Mouse (Mus musculus) ES-E14 (cell line): ENCODE results near the gene Calml3. TPM values are rescaled to one million over a fixed set of nuclear protein-coding genes. Genes with fewer than 3 reads are reported as not detected.

Experiments
- DNase-seq: peaks from one replicate; pipeline ENCODE4 v3.0.0-alpha.2; 2013; ENCODE audit warnings: low read depth, low spot score
- H3K27ac ChIP-seq: 2 replicates; pipeline ENCODE4 v1.5.1; 2012; ENCODE audit warnings: low read depth, mild to moderate bottlenecking, low read length, moderate library complexity, mixed read lengths; ENCODE audit not compliant: poor library complexity, insufficient read depth, severe bottlenecking
- H3K36me3 ChIP-seq: 2 replicates; pipeline ENCODE4 v1.6.1; 2012; ENCODE audit warnings: mild to moderate bottlenecking, low read length, moderate library complexity, mixed read lengths; ENCODE audit not compliant: control insufficient read depth, poor library complexity, insufficient read depth, severe bottlenecking
- H3K4me1 ChIP-seq, 2 experiments: fragments of 150-350 bp in 1 of 2; sonication (generic) in 1 of 2; 2 replicates each; pipeline ENCODE4 v1.6.1; 2012; ENCODE audit warnings: low read length in 2 of 2, mild to moderate bottlenecking in 1 of 2, mixed read lengths in 1 of 2; ENCODE audit not compliant: control insufficient read depth in 2 of 2, insufficient read depth in 2 of 2, poor library complexity in 1 of 2
- H3K4me3 ChIP-seq, 2 experiments: fragments of 150-350 bp in 1 of 2; sonication (generic) in 1 of 2; 2 replicates each; pipeline ENCODE4 v1.5.1; 2012; ENCODE audit warnings: low read length in 2 of 2, low read depth in 1 of 2, mild to moderate bottlenecking in 1 of 2, mixed read lengths in 1 of 2; ENCODE audit not compliant: insufficient read depth in 1 of 2, poor library complexity in 1 of 2, severe bottlenecking in 1 of 2
- H3K9ac ChIP-seq: 2 replicates; pipeline ENCODE4 v1.6.1; 2012; ENCODE audit warnings: low read depth, mild to moderate bottlenecking, low read length, mixed read lengths; ENCODE audit not compliant: poor library complexity, insufficient read depth, severe bottlenecking
- H3K9me3 ChIP-seq: fragments of 150-350 bp; sonication (generic); 2 replicates; pipeline ENCODE4 v1.6.1; 2012; ENCODE audit warnings: low read depth, mild to moderate bottlenecking, low read length; ENCODE audit not compliant: control insufficient read depth, insufficient read depth
- CHD2 ChIP-seq: IDR thresholded peaks from 2 replicates; pipeline ENCODE4 v1.6.1; 2014; ENCODE audit warnings: mild to moderate bottlenecking, low read depth, low read length, inconsistent platforms
- HCFC1 ChIP-seq: IDR thresholded peaks from 2 replicates; pipeline ENCODE4 v1.6.1; 2012; ENCODE audit warnings: low read length, inconsistent platforms, borderline replicate concordance; ENCODE audit not compliant: insufficient read depth
- MAFK ChIP-seq: IDR thresholded peaks from 2 replicates; pipeline ENCODE4 v1.6.1; 2014; ENCODE audit warnings: mild to moderate bottlenecking, low read depth, low read length, inconsistent platforms; ENCODE audit not compliant: insufficient read depth
- ZC3H11A ChIP-seq: IDR thresholded peaks from 2 replicates; pipeline ENCODE4 v1.6.1; 2012; ENCODE audit warnings: low read depth, mild to moderate bottlenecking, inconsistent platforms, low read length, borderline replicate concordance
- ZNF384 ChIP-seq: IDR thresholded peaks from 2 replicates; pipeline ENCODE4 v1.6.1; 2012; ENCODE audit warnings: low read depth, low read length, inconsistent platforms
- in situ Hi-C, 2 experiments: fragments of 600-800 bp; cut with MboI; formaldehyde crosslinking; loops; one replicate each; pipeline ENCODE4 v1.15.1; 2025; ENCODE audit warnings: low sequenced_read_pairs in 2 of 2, inconsistent platforms in 1 of 2; ENCODE audit not compliant: unreplicated experiment in 2 of 2
- total RNA-seq: library from RNA; depleted of rRNA; stranded (reverse); fragments of 300-350 nt; gene quantifications from 2 replicates; pipeline ENCODE4 v1.2.3, GENCODE M21; 2012; rRNA removed

The Calml3 gene
- total RNA-seq, 1 experiment, result not detected

- Histone ChIP-seq H3K27ac (no peak overlapping the region), H3K4me3 (no peak overlapping the region), H3K9me3 (no peaks in the 10 kb centered on the region), H3K4me1 (no peaks in the 10 kb centered on the region), H3K36me3 (no peaks in the 10 kb centered on the region), H3K9ac (no peak overlapping the region)
- in situ Hi-C loops, result no loop called here
- TF ChIP-seq HCFC1, result no peak
- TF ChIP-seq ZNF384, result no peak
- no peak for TF ChIP-seq ZC3H11A
- TF ChIP-seq MAFK, result no peak
- no peak for TF ChIP-seq CHD2
- no peak for DNase-seq
These were observed 50.8 kb downstream of the Calml3 start for GRCm38 (mm10) chr13:3753291-3753690.

Other genes with a start within 250 kb of the Calml3 start
- 33.1 and 34.9 TPM in 2 replicates for gene Fam208b, start 193.2 kb downstream of the Calml3 start, total RNA-seq
- 2.3 and 3.0 TPM in 2 replicates for gene Asb13, start 170.3 kb downstream of the Calml3 start, total RNA-seq
- not detected in 2 replicates for gene Calm4, start 33.4 kb upstream of the Calml3 start, total RNA-seq
- gene Calm5, start 49.9 kb upstream of the Calml3 start, total RNA-seq, result not detected in 2 replicates
- gene Net1, start 113.9 kb upstream of the Calml3 start, total RNA-seq, result 17.4 and 21.1 TPM in 2 replicates
- gene Tubal3, start 114.0 kb upstream of the Calml3 start, total RNA-seq, result not detected in 2 replicates
- not detected in 2 replicates for gene Ucn3, start 141.0 kb upstream of the Calml3 start, total RNA-seq
- 0.40 TPM in 1 of 2 replicates, not detected in the other for gene Akr1c14, start 244.7 kb upstream of the Calml3 start, total RNA-seq